Mouse (Mus musculus) midbrain, embryonic 11.5 days (tissue): Measurements from ENCODE around the gene Sox3. TPM values are rescaled to one million over a fixed set of nuclear protein-coding genes. Genes with fewer than 3 reads are reported as not detected.

Experiments used
- ATAC-seq: fragments of 200-750 bp; cut with Nextera tagmentation; 2 replicates; pipeline ENCODE4 v1.8.0; 2017; ENCODE audit warnings: moderate TSS enrichment, moderate library complexity; ENCODE audit not compliant: low FRiP score
- DNase-seq: peaks from one replicate; pipeline ENCODE4 v3.0.0; 2015; ENCODE audit warnings: low spot score; ENCODE audit errors: missing footprints
- H3K27ac ChIP-seq: fragments of 300-500 bp; sonication (generic); 2 replicates; pipeline ENCODE4 v1.5.1; 2014; ENCODE audit warnings: low read depth, low read length
- H3K27me3 ChIP-seq: fragments of 300-500 bp; sonication (generic); 2 replicates; pipeline ENCODE4 v1.6.1; 2014; ENCODE audit warnings: mild to moderate bottlenecking, low read length, moderate library complexity, mixed read lengths; ENCODE audit not compliant: control insufficient read depth, insufficient read depth
- H3K36me3 ChIP-seq: fragments of 300-500 bp; sonication (generic); 2 replicates; pipeline ENCODE4 v1.6.1; 2014; ENCODE audit warnings: mild to moderate bottlenecking, low read length, moderate library complexity, mixed read lengths; ENCODE audit not compliant: control insufficient read depth, insufficient read depth
- H3K4me1 ChIP-seq: fragments of 300-500 bp; sonication (generic); 2 replicates; pipeline ENCODE4 v1.6.1; 2014; ENCODE audit warnings: low read length; ENCODE audit not compliant: control insufficient read depth, insufficient read depth
- H3K4me2 ChIP-seq: fragments of 300-500 bp; sonication (generic); 2 replicates; pipeline ENCODE4 v1.6.1; 2014; ENCODE audit warnings: mild to moderate bottlenecking, moderate library complexity
- H3K4me3 ChIP-seq: fragments of 300-500 bp; sonication (generic); 2 replicates; pipeline ENCODE4 v1.5.1; 2014; ENCODE audit warnings: low read depth, low read length
- H3K9ac ChIP-seq: fragments of 300-500 bp; sonication (generic); 2 replicates; pipeline ENCODE4 v1.6.1; 2014; ENCODE audit warnings: low read length
- H3K9me3 ChIP-seq: fragments of 300-500 bp; sonication (generic); 2 replicates; pipeline ENCODE4 v1.6.1; 2016; ENCODE audit warnings: low read length; ENCODE audit not compliant: control insufficient read depth
- WGBS: fragments of 180-500 bp; shearing (Covaris S2); extraction: QIAGEN DNeasy Blood & Tissue Kit; methylation state at CpG from one replicate; pipeline ENCODE4 v1.1.7; 2014; 5-methylcytosine and 5-hydroxymethylcytosine counted together
- polyA plus RNA-seq: library from polyadenylated mRNA; unstranded; fragments of >200 nt; fragmentation: Nextera tagmentation; extraction: Ambion mirVana; gene quantifications from 2 replicates; pipeline ENCODE4 v1.2.1, GENCODE M21; 2014

Gene Sox3
- polyA plus RNA-seq, 1 experiment from 2014 or later: 11.0 TPM

DNA sequence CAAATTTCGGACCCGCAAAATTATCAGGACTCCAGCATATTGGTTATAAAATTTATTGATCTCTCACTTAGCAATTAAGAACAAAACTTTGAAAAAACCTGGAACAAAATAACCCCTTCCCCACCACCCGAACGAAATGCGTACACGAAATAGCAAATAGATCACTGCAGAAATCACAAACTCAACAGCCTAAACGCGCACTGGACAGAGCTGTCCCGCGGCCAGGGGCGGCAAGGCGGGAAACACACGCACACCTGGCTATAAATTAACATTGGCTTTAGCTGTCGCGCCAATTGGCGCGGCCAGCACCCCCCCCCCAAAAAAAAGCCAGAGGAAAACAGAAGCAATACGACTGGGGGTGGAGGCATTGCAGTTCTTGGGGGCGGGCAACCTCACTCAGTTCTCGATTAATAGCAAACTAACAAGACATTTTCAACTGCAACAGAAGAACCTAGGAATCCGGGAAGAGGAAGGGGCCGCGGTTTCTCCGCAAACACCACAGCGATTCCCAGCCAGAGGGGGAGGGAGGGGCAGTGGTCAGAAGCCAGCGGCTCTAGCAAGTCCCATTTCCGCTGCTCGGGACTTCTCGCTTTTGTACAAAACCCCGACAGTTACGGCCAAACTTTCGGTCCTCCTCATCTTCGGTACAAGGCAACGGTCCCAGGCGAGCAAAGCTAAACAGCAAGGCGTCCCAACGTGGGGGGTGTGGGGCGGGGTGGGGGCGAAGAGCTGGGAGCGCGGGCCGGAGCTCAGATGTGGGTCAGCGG lies 1.7 kb downstream of the Sox3 start:
- Histone ChIP-seq H3K9me3 (no peaks in the 10 kb centered on the region), H3K27me3 (no peaks in the 10 kb centered on the region), H3K4me2 (peak overlapping the region; percentile 51), H3K4me3 (peak overlapping the region; percentile 68), H3K36me3 (no peaks in the 10 kb centered on the region), H3K27ac (peak overlapping the region; percentile 51), H3K9ac (peak overlapping the region; percentile 86), H3K4me1 (peaks cover 9% of the 10 kb centered on the region)
- ATAC-seq (no peak), DNase-seq (peak; percentile 92)
- WGBS: 21% methylated on average over 37 of the region's 43 CpGs

DNA sequence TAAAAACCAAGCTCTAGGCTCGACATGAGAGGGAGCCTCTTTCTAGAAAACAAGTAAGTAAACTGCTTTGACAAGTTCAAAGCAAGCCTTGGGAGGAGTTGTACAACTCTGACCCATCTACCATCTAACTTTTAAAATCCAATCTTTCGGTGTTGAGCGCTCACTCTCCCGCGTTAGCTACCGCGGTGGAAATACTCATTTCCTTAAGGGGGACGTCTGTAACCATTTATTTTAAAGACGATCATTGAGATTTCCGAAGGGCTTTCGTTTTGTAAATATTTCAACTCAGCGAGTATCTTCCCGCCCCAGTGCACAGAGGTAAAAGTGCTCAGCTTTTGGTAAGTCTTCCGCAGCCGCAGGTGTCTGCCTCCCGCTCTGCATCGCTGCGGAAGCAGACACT lies 2.6 kb downstream of the Sox3 start:
- H3K9me3 ChIP-seq: no peaks in the 10 kb centered on the region
- H3K4me2 ChIP-seq: peak overlapping the region; percentile 51
- no peaks in the 10 kb centered on the region for H3K27me3 ChIP-seq
- H3K27ac ChIP-seq: no peak overlapping the region
- 23% methylated on average over 18 of the region's 18 CpGs for WGBS
- peak overlapping the region; percentile 68 for H3K4me3 ChIP-seq
- DNase-seq (peak; percentile 87), ATAC-seq (no peak)
- peak overlapping the region; percentile 86 for H3K9ac ChIP-seq
- H3K36me3 ChIP-seq: no peaks in the 10 kb centered on the region
- H3K4me1 ChIP-seq: peaks cover 5% of the 10 kb centered on the region; the same call in 1 of the 2 replicates

DNA sequence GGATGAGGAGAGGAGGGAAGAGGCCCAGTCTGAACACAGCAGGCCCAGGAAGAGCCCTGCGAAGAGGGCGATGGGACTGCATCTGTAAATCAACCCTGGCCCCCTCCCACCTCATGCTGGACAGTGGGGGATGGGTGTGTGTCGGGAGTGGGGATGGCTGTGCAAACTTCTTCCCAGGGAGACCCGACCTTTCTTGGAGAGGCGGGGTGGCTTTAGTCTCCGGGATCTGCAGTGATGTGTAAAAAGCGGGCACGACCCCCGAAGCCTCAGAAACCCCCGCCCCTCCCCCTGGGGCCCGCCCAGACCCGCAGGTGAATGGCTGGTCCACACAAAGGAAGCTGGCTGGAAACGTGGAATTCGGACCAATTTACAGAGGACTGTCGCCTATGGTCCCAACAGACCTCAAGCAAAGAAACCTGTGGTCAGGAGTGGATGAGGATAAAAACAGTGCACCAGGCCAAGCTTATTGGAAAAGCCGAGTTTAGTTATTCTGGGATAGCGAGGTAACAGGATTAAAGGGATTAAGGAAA lies 3.2 kb downstream of the Sox3 start:
- H3K4me2 ChIP-seq: peak overlapping the region; percentile 51
- peak; percentile 92 for DNase-seq
- H3K27ac ChIP-seq: no peak overlapping the region; the same call in 1 of the 2 replicates

More for the DNA sequence above, 3.2 kb downstream of the Sox3 start:
- Histone ChIP-seq H3K4me3 (peak overlapping the region; percentile 68), H3K4me1 (peaks cover 5% of the 10 kb centered on the region; the same call in 1 of the 2 replicates), H3K27me3 (no peaks in the 10 kb centered on the region), H3K9ac (peak overlapping the region; percentile 86), H3K36me3 (no peaks in the 10 kb centered on the region), H3K9me3 (no peaks in the 10 kb centered on the region)
- ATAC-seq: peak; percentile 7
- 17% methylated on average over 17 of the region's 17 CpGs for WGBS
